Mouse (Mus musculus) MEL-GATA-1-ER (cell line): Measurements from ENCODE around the gene Prdm16.

Experiments used
- DNase-seq: peaks from one replicate; pipeline ENCODE4 v3.0.0-alpha.2; 2012; ENCODE audit warnings: low read depth; ENCODE audit errors: extremely low read depth

Prdm16 gene

GRCm38 (mm10) chr4:154424681-154425080 is 212.0 kb downstream of the Prdm16 start:
- DNase-seq = no peak

DNA sequence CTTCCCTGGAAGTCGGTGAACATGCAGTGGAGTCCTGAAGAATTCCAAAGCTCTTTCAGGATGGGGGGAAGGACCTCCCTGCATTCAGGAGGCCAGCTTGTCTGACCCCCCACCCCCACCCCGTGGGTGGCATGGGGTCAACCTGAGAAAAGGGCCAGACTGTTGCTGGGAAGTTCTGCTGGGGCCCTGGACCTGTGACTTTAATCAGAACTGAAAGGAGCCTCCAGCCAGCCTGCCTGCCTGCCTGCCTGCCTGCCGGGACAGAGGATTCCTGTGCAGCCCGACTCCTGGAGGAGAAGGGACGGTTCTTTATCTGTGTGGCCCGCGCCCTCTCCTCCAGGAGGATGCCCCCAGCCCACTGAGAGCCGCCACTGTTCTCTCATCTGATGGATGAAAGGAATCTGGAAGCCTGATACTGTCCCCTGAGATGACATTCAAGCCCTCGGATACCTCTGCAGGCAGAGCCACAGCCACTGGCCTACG is 214.2 kb downstream of the Prdm16 start:
- DNase-seq = no peak

- DNase-seq = no peak
Observed at GRCm38 (mm10) chr4:154420749-154421148, 215.9 kb downstream of the Prdm16 start.

GRCm38 (mm10) chr4:154419766-154420165 is 216.9 kb downstream of the Prdm16 start:
- DNase-seq = no peak

- no peak for DNase-seq
Observed at GRCm38 (mm10) chr4:154418993-154419392, 217.7 kb downstream of the Prdm16 start.

DNA sequence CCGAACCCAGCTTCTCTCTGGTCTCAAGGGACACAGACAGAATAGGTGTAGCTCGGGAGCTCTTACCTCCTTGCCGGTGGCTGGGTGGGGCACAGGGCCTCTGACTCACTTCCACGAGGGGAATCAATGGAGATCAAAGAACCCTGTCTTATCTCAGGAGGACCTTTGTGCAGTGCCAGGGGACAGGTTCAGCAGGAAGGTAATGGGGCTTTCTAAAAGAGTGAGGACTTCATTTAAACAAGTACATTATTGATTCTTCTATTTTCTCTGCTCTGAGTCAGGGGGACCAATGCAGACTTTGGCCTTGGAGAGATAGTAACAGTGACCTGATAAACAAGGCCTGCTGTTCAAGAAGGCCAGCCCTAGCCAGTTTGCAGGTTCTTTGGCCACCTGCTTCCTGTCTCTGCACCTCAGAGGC is 218.3 kb downstream of the Prdm16 start:
- no peak for DNase-seq

DNA sequence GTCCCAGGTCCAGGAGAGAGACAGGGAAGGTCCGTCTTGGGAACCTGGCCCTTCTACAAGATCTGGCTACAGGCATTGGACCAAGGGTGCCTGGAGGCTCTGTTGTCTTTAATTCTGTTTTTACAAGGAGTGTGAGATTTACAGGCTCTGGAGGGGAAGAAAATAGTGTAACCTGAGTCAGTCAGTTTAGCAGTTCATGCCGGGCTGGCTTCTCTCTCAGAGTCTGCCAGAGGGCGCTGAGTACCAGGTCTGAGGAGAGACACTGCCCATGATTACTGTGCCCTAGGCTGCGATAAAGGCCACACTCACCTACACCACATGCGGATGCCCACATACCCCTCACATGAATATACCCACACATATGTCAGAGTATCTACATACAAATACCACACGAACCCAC is 219.9 kb downstream of the Prdm16 start:
- no peak for DNase-seq

- no peak for DNase-seq
Observed at GRCm38 (mm10) chr4:154414885-154415284, 221.8 kb downstream of the Prdm16 start.

- no peak for DNase-seq
Observed at GRCm38 (mm10) chr4:154410559-154410958, 226.1 kb downstream of the Prdm16 start.

DNA sequence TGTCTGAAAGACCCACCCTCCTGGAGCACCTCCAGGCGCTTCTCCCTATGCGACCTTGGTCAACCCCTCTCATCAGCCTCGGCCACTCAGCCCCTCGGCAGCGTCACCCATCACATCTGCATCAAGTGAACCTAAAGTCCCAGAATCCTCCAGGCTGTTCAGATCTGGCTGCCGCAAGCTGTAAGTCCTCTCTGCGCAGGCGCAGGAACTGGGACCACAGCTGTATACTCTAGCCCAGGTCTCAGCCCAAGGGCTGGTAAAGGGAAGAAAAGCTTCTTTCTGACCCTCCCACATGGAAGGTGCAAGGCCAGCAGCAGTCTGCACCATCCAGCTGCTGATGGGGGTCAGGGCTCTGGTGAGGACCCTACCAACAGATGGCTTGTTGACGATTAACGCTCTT is 226.8 kb downstream of the Prdm16 start:
- no peak for DNase-seq

- DNase-seq = no peak
Observed at GRCm38 (mm10) chr4:154409237-154409721, 227.4 kb downstream of the Prdm16 start.

- DNase-seq = no peak
Observed at GRCm38 (mm10) chr4:154402948-154403347, 233.7 kb downstream of the Prdm16 start.

- DNase-seq = no peak
Observed at GRCm38 (mm10) chr4:154401982-154402932, 234.4 kb downstream of the Prdm16 start.

GRCm38 (mm10) chr4:154401379-154401778 is 235.3 kb downstream of the Prdm16 start:
- DNase-seq = no peak

DNA sequence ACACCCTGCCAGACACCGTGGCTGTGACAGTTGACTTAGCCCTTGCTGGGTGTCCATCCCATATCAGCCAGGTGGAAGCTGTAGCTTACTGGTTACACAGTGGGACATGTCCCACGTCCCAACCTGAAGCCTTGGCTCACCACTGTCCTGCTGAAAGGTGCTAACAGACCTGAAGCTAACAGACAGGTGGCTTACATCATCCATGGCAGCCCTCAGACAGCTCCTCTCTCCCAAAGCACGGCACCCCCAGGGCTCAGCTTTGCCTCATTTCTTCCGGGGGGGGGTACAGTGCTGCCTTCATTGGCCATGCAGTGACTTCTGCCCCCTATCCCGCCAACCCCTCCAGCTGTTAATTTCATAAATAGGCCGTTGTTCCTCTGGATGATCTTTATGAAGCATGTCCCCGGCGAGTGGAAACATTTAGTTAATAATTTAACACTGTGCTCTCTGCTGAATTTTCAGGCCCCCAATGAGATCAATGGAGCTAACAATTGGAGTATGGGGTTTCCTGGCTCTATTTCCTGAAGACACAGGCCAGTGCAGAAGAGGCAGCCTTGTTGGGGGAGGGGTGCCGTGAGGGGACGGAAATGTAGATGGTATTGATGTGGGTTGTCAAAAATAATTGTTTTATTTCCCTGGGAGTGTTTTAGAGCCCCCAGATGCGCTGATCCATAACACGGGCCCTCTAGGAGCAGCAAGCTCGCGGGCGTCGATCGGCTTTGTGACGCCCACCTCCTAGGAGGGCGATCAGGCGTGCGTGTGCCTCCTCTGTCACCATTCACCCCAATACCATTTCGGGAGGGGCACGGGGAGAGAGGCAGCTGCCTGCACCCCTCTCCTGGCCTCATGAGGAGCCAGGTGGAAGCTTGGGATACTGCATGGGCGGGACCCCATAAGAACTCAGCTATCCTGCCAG is 236.2 kb downstream of the Prdm16 start:
- DNase-seq = no peak

- DNase-seq = no peak
Observed at GRCm38 (mm10) chr4:154399634-154400033, 237.0 kb downstream of the Prdm16 start.

DNA sequence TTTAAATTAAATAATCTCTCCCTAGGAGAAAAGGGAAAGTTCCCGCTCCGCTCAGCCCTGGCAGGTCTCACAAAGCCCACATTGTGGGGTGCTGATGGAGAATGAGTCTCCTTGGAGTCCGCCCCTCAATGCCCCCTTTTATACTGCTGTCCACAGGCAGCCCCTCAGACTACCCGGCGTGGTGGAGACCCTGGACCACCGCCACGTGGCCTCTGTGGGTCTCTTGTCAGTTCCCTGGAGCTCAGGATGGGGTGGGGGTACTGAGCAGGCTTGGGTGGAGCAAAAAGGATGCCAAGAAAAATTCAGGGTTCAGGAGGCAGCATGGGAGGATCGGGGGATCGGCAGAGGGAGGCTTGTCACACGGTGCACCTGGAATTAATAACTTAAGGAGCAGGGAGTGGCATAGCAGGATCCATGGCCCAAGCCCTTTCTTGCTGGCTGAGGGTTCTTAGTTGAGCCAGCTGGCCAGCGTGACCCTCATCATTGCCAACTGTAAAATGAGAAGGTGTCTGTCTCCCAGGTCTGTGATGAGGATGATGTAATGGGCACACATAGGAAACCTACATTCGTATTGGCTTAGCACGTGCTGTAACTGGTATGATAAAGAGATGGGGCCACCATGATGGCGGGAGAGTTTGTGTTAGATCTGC is 239.9 kb downstream of the Prdm16 start:
- no peak for DNase-seq

DNA sequence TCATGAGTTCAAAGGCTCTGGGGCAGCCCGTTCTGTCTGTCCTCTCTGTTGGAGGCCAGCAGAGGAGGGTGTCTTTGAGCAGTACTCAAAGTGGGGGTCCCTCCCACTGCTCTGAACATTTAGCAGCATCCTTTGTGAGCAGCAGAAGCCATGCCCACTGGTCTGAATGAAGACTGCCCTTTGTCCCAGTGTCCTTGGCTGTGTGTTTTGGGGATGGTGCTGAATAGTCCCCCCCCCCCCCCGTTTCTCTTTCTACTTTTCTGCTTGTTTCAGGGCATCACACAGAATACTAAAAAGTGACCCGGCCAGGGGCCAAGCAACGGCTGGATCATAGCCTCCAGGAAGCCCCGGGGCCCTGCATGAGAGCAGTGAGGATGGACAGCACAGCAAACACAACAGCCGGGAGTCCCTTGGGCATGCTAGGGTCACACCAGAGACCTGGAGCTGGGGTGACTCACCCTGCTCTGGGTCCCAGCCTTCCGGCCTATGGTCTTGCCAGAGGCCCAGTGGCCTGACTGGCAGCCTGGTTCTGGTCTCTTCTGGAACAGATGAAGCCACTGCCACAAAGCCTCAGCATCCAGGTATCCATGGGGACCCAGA is 242.4 kb downstream of the Prdm16 start:
- DNase-seq = no peak

- no peak for DNase-seq
Observed at GRCm38 (mm10) chr4:154393196-154394122, 243.2 kb downstream of the Prdm16 start.

- no peak for DNase-seq
Observed at GRCm38 (mm10) chr4:154392641-154393040, 244.0 kb downstream of the Prdm16 start.
